Comparison of ENCODE assay signal across 8 mouse cellular contexts in the genomic region with DNA sequence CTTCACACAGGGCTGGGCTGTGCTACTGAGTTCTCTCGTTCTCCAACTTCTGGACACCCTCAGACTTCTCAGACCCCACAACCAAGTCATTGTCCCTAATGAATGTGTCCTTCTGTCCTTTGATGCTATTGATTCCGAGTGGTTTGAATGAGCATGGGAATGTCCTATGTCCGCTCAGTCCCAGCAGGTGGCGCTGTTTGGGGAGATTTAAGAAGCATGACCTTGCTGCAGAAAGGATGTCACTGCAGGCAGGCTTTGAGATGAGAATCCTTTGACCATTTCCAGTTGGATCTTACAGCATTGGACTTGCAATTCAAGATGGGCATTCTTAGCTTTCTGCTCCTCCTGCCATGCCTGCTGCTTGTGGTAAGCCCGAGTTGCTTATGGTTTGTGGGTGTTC.
DNase-seq lines count a peak whose midpoint lies in the region; ATAC-seq and TF ChIP-seq lines count a peak whose summit lies in the region.

No protein-coding gene starts in this region.

- no peak overlapping the region for H3K4me3 ChIP-seq in forebrain, postnatal 0 days (ENCODE audit: low read depth, low read length)
- no peak overlapping the region for H3K4me3 ChIP-seq in forebrain, embryonic 16.5 days (replicated peaks; ENCODE audit: low read length)
- H3K4me3 ChIP-seq in liver, postnatal 0 days (ENCODE audit: low read depth, low read length): no peak overlapping the region

- peak; percentile 32 for DNase-seq in forebrain, postnatal 0 days
- peak; percentile 1 for DNase-seq in ovary, postnatal 10 days (ENCODE audit: low spot score)
- no peak for DNase-seq in ovary, adult 18-20 months (ENCODE audit: low spot score)
- peak; percentile 73 for DNase-seq in brain, embryonic 14.5 days (ENCODE audit: low read depth)
- peak; percentile 6 to 13 for DNase-seq in frontal cortex, postnatal 10 days (ENCODE audit: low spot score in 2 of 2)
- DNase-seq in liver, postnatal 0 days: peak; percentile 58
- peak; percentile 11 for DNase-seq in telencephalon, adult 2 months (ENCODE audit: low read depth, low spot score)

- TF ChIP-seq CTCF in forebrain, postnatal 0 days (IDR thresholded peaks at IDR 0.05; ENCODE audit: low read depth): peak; percentile 68
- peak; percentile 67 for TF ChIP-seq CTCF in brain, embryonic 14.5 days (IDR thresholded peaks at IDR 0.05; ENCODE audit: borderline replicate concordance, extremely low read depth, insufficient read depth, insufficient read length)
- TF ChIP-seq CTCF in liver, postnatal 0 days (IDR thresholded peaks at IDR 0.05; ENCODE audit: low read depth): peak; percentile 68

- no peaks in the 10 kb centered on the region for H3K9me3 ChIP-seq in forebrain, postnatal 0 days (ENCODE audit: low read length)
- no peaks in the 10 kb centered on the region for H3K9me3 ChIP-seq in forebrain, embryonic 16.5 days (ENCODE audit: control insufficient read depth, low read length)
- no peaks in the 10 kb centered on the region for H3K9me3 ChIP-seq in liver, postnatal 0 days (ENCODE audit: low read length)

- H3K9ac ChIP-seq in forebrain, postnatal 0 days: no peak overlapping the region
- H3K9ac ChIP-seq in forebrain, embryonic 16.5 days (replicated peaks; ENCODE audit: low read depth, low read length): no peak overlapping the region
- H3K9ac ChIP-seq in liver, postnatal 0 days (replicated peaks): no peak overlapping the region

- TF ChIP-seq POLR2A in brain, embryonic 14.5 days (IDR thresholded peaks at IDR 0.05; ENCODE audit: borderline replicate concordance, extremely low read depth, insufficient read depth, insufficient read length, poor library complexity, severe bottlenecking): no peak

- H3K36me3 ChIP-seq in forebrain, postnatal 0 days (ENCODE audit: insufficient read depth): no peaks in the 10 kb centered on the region
- H3K36me3 ChIP-seq in forebrain, embryonic 16.5 days (ENCODE audit: control insufficient read depth, insufficient read depth): no peaks in the 10 kb centered on the region
- no peaks in the 10 kb centered on the region for H3K36me3 ChIP-seq in liver, postnatal 0 days (replicated peaks; ENCODE audit: insufficient read depth, low read length)

- H3K4me1 ChIP-seq in forebrain, postnatal 0 days (ENCODE audit: insufficient read depth): no peaks in the 10 kb centered on the region
- no peaks in the 10 kb centered on the region for H3K4me1 ChIP-seq in forebrain, embryonic 16.5 days (replicated peaks; ENCODE audit: control insufficient read depth, insufficient read depth, low read length)
- H3K4me1 ChIP-seq in liver, postnatal 0 days (ENCODE audit: insufficient read depth): no peaks in the 10 kb centered on the region

- no peak for ATAC-seq in forebrain, postnatal 0 days
- no peak for ATAC-seq in forebrain, embryonic 16.5 days
- ATAC-seq in liver, postnatal 0 days: no peak

- no peak overlapping the region for H3K27ac ChIP-seq in forebrain, postnatal 0 days (ENCODE audit: low read depth, low read length)
- H3K27ac ChIP-seq in forebrain, embryonic 16.5 days (ENCODE audit: low read length): no peak overlapping the region
- H3K27ac ChIP-seq in liver, postnatal 0 days (ENCODE audit: low read depth): no peak overlapping the region

- no peak overlapping the region for H3K4me2 ChIP-seq in forebrain, postnatal 0 days (ENCODE audit: low read depth)
- H3K4me2 ChIP-seq in forebrain, embryonic 16.5 days (ENCODE audit: low read length): no peak overlapping the region
- H3K4me2 ChIP-seq in liver, postnatal 0 days (ENCODE audit: low read depth, low read length): no peak overlapping the region

- 17% methylated on average over 5 of the region's 5 CpGs for WGBS in forebrain, postnatal 0 days
- WGBS in forebrain, embryonic 16.5 days: 21% methylated on average over 5 of the region's 5 CpGs
- 23% methylated on average over 5 of the region's 5 CpGs for WGBS in liver, postnatal 0 days (ENCODE audit: insufficient replicate concordance)

- no peak for TF ChIP-seq EP300 in liver, postnatal 0 days (IDR thresholded peaks at IDR 0.05; ENCODE audit: low read depth)

- no peaks in the 10 kb centered on the region for H3K27me3 ChIP-seq in forebrain, postnatal 0 days (ENCODE audit: insufficient read depth, low read length)
- H3K27me3 ChIP-seq in forebrain, embryonic 16.5 days (replicated peaks; ENCODE audit: control insufficient read depth, insufficient read depth, low read length): no peaks in the 10 kb centered on the region
- no peaks in the 10 kb centered on the region for H3K27me3 ChIP-seq in liver, postnatal 0 days (ENCODE audit: insufficient read depth, low read length)
